Mouse (Mus musculus): ENCODE results near the gene Nudcd2. TPM values are rescaled to one million over a fixed set of nuclear protein-coding genes. Genes with fewer than 3 reads are reported as not detected.
"Not testable (repeated sequence)": the region's sequence is repeated elsewhere in the genome, so short reads cannot be mapped to it uniquely, and the experiment has no call there.

The Nudcd2 gene
- polyA plus RNA-seq (2012; rRNA removed), result 11.1 and 13.3 TPM in 2 replicates

DNA sequence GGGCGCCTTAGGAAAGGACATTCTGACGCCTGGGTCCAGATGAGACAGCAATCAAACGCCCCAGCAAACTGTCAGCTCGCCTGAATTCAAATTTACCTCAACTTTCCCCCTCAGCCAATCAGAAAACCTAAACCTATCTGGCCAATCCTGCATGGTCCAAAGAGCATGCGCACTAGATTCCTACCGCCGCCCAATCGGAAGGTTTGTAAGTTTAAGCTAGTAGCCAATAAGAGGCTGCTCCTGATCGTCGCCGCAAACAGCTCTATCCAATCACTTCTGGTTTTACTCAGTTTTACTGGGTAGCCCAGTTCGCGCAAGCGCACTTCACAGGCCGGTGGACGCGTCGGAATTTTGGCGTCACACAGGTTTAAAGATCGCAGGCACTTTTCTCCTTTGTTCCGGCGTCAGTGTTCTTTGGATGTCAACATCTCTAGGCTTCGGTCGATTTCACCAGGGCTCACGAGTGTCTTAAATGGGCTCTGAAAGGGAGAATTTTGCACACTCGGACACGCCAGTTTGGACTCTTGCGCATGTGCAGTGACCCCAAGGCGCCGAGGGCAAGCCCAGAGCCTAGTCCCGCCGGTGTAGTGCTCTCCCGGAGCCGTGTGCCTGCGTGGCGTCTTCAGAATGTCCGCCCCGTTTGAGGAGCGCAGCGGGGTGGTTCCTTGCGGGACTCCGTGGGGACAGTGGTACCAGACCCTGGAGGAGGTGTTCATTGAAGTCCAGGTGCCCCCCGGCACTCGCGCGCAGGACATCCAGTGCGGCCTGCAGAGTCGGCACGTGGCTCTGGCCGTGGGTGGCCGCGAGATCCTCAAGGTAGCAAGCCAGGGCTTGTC, at the start of gene Nudcd2, which contains the start of gene Hmmr:
Gene Nudcd2, plus strand, starts transcription at position 329 of the 836 bp plus-strand sequence.
Gene Hmmr, minus strand, starts transcription at position 84 of the 836 bp plus-strand sequence.
- DNase-seq (ENCODE audit: low read depth), result peak; percentile 92

DNA sequence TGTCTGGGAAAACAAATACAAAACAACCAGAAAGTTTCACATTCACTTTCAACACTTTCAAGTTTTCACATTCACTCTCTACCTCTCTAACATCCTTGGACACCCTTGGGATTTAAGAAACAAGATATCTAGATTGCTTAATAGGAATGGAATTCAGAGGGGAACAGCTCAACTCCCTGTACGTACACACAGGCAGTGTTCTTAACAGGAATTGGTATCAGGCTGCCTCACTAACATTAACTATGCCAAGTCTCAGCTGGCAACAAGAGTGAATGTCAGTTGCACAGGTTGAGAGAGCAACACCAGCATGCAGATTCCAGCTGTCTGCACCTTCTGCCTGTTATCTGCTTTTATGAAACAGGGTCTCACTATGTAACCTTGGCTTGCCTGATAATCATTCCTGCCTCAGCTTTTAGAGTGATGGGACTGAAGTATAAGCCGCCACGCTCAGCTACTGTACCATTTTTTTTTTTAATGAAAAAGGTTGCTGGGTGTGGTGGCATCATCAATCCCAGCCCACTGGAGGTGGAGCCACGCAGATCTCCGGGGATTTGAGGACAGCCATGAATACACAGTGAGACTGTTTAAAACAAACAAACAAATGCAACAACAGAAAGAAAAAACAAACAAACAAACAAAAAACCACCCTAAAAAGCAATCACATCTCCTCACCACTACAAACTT, 42.9 kb upstream of the Nudcd2 start:
- DNase-seq (ENCODE audit: low read depth), result no peak

DNA sequence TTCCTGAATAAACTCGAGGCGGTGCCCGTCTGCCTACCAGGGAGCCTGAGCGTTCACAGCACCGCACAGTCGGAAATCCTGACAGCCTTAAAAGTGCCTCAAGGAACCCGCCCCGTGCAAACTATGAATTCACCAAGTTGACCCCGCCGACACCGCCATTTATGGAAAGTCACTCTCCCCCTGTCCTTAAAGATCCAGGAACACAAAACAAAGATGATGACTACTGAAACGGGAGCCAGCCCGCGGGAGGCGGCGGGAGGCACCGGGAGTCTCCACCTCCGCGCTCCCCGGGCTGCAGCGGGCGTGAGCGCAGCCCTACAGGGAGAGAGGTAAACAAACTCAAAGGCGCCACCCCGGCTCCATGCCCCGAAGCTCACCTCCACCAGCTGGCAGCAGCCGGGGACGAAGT, 41.4 kb upstream of the Nudcd2 start:
- DNase-seq (ENCODE audit: low read depth), result no peak

DNA sequence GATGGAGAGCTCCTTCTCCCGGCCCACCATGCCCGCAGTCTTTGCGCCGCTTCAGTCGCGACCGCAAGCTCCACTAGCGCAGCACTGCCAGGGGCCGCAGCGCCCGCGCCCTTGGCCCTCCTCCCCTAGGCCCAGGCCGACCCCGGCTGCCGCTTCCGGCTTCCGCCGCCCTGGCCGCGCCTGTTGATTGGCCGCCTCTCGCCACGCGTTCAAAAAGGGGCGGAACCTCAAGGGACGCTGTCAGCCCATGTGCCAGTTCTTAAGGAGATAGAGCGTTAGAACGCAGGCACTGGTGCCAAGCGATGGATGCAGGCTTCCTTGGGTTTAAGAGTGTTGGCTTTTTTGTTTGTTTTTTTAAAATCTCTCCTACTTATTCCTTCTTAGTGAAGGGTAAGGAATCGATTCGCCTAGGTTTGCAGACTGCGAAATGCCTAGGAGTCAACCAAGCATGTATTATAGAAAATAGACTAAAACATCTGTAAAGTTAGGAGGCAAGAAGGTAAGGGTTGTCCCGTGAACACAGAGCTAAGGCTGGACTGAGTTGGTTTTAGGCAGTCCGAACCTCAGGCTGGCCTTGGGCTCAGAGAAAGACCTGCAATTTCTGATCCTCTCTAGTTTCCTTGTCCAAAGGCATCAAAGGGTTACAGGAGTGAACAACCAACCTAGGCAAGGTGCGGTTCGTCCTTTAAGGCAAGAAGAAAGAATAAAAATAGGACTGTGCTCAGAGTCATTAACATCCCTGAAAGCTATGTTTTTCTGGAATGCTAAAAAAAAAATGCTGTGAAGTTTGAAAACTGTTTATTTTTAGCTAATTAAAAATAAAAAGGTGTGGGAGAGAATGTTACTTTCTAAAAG, 40.7 kb upstream of the Nudcd2 start:
- no peak for DNase-seq (ENCODE audit: low read depth)

DNA sequence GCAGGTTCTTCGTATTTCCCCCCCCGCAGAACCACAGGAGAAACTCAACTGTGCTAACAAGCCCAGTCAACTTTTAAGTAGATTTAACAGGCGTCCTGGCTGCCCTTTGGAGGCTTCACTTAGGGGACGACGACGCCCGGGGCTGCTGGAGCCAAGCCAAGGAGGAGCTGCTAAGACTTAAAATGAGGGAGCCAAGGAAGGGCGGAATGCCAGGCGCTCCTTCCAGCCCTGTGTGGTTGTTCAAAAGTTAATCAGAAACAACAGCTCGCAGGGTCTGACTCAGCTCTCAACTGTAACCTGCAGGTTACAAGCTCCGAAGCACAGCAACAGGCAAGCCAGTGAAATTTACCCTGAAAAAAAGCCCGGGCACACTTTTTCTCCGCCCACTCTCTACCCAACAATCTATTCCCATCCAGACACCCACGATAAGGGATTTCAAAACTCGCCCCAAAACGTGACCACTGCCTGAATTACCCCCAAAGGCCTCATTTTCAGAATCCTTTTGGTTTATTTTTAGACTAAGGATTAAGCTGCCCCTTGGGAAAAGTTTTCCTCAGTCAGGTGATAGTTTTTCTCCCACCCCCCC, 40.0 kb upstream of the Nudcd2 start:
- peak; percentile 77 for DNase-seq (ENCODE audit: low read depth)

DNA sequence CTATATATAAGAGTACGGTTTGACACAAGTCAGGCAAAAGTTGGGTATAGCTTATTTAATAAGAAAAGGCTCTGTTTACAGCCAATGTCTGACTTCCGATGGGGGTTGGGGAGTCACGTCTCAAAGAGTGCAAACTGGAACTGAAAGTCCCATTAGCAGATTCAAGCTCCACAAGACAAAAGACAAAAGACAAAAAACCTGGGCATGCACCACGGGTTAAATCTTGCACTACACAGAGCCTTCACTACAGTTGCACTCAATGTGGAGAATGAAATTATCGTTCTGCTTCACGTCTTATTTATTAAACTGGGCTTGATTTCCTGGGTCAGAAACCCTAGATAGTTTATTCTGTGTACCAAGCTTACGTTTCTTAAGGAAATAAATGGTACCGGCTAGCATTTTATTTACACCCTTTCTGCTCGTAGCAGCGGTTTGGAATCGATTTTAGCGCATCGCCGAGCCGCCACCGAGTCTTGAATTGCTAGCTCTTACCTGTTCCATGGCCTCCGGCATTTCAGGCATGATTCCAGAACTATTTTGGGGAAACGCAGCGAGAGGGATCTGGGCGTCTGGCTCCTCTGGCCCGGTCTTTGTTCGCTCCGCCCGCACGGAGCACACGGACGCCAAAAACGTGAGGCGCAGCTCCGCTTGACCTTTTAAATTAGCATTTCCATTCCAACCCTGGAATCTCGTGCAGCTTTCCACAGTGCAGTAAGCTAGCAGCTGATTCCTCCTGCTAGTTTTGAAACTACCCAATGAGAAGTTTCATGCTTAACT, 39.0 kb upstream of the Nudcd2 start:
- no peak for DNase-seq (ENCODE audit: low read depth)

DNA sequence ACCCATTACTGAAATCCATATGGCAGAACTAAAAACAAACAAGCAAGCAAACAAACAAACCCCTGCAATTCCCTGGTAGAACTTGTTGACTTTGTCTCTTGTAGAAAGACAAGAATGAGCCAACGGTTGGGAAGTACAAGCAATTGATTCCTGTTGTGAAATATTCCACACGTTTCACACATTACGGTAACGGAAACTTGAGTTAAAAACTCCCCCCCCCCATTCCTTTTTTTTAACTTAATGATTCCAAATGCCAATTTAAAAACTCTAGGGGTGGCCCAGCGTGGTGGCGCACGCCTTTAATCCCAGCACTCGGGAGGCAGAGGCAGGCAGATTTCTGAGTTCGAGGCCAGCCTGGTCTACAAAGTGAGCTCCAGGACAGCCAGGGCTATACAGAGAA, 38.4 kb upstream of the Nudcd2 start, which contains the start of gene Mat2b:
Gene Mat2b, minus strand, starts transcription at position 101 of the 400 bp plus-strand sequence.
- no peak for DNase-seq (ENCODE audit: low read depth)

DNA sequence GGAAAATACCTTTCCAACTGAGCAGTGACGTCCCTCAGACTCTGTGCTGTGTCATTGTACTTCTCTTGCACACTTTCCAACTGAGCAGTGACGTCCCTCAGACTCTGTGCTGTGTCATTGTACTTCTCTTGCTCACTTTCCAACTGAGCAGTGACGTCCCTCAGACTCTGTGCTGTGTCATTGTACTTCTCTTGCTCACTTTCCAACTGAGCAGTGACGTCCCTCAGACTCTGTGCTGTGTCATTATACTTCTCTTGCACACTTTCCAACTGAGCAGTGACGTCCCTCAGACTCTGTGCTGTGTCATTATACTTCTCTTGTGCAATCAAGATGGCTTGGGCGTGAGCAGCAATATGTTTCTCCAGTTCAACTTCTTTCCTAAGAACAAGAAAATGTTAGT, 23.6 kb upstream of the Nudcd2 start:
- not testable (repeated sequence) for DNase-seq (ENCODE audit: low read depth)

DNA sequence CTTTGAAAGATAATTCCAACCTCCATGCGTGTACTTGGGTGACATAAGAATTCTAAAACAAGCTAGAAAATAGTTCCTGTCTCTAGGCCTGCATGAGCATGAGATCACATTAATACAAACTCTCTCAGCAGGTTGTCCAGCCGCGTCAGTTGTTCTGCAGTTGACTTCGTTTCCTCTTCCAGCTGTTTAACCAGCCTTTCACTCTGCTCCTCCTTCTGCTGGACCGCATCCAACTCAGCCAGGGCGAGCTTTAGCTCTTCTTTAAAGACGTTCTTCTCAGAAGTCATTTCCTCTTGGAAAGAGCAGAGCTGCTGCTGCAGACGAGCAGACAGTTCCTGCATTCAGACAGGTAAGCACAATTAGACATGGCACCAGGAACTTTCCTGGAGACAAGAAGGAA, 19.6 kb upstream of the Nudcd2 start:
- DNase-seq (ENCODE audit: low read depth), result no peak

DNA sequence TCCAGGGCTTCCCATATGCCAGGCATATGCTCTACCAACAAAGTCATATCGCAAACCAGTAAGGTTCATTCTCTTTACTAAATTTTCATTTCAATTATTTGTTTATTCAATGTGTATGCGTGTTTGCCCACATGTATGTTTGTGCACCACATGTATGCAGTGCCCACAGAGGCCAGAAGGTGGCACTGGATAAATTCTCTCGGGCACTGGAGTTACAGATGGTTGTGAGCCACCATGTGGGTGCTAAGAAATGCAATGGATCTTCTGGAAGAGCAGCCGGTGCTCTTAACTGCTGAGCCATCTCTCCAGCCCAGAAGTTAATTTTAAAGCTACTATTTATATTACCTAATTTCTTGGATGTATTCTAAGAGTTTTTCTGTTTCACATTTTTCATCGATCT, 17.9 kb upstream of the Nudcd2 start:
- no peak for DNase-seq (ENCODE audit: low read depth)

DNA sequence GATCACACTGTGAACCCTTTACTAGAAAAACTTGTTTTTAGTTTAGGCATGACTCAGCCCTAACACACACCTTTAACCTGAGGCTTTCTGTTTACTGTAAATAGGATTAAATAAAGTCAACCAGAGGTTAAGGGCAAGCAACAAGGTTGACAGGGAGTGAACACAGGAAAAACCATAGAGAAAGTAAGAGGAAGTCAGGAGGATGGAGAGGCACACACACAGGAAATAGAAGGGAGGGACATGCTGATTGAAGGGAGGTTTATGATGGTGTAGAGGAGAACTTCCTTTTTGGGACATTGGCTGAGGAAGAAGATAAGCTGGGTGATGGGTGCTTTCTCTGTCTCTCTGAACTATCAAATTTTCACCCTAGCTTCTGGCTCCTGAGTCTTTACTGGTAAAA, 15.1 kb upstream of the Nudcd2 start:
- no peak for DNase-seq (ENCODE audit: low read depth)

DNA sequence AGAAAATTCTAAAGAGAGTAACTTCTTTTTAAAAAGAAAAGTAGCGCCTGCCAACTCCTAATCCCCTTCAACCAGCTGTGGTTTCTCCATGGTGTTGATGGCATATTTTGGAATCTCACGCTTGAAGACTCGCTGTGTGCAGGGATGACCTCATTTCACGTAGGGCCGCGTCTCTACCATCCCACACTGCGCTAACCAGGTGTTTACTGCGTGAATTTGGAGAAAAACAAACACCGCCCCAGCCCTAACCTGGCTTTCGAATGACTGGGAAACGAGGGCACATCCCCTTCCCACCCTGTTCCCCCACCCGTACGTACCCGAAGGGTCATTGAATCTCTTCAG, 499 bp upstream of the Nudcd2 start:
- no peak for DNase-seq (ENCODE audit: low read depth)

DNA sequence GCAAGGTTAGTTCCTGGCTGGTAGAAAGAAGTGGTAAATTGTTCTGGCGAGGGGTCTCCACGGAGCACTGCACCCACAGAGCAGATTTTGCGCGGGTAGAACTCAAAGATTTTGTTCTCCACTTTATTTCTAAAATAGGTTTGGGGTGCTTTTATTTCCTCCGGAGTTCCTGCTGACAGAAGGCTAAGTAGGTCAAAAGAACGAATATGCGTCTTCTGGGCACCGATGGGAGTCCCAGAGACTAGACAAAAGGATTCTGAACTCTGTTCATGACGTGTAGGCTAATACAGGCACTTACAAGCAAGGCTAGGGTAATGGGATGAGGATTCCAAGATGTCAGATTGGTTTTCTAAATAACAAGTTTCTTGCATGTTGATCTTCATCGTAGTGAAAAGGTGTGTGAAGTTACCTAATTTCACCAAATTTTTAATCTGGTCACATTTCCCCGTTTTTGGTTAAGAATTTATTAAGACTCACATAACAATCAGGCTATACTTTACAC, 835 bp downstream of the Nudcd2 start:
- no peak for DNase-seq (ENCODE audit: low read depth)

DNA sequence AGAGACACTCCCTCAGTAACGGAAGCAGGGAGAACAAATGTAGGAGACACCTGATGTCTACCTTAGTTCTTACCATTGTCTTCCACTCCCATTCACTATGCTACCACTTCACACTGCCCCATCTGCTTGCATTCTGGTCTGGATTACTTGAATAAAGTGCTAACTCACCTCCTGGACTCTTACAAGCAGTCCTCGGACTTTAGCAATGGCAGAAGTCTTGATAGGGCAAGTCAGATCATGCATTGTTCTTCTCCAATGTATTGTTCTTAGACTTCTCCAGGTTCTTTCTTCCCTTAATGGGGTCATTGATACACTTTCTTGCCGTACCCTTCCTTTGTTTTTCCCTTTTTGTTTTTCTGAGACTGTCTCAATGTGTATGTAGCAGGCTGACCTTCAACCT, 3.9 kb downstream of the Nudcd2 start:
- DNase-seq (ENCODE audit: low read depth), result no peak

DNA sequence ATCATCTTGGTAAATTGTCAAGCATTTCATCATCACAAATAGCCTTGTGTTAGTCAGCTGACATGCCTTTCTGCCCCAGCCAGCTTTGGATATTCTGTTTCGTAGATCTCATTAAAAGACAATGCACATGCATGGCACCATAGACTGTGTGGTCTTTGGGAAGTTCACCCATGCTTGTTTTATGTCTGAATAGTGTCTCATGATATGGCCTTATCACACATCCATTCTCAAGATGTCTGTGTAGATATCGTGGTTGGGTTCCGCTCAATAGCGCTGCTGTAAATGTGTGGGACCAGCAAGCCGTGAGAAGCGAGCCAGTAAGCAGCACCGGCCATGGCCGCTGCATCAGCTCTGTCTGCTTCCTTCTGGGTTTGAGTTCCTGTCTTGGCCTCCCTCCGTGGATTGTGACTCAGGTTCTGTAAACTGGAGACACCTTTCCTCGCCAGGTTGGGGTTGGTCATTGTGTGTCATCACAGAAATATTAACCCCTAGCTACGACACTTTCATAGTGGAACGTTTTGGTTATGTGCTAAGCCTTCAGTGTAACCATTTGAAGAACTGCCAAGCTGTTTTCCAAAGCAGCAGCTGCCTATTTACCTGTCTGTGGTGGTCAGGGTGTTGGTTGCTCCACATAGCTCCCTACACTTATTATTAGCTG, 8.3 kb downstream of the Nudcd2 start:
- DNase-seq (ENCODE audit: low read depth), result no peak

DNA sequence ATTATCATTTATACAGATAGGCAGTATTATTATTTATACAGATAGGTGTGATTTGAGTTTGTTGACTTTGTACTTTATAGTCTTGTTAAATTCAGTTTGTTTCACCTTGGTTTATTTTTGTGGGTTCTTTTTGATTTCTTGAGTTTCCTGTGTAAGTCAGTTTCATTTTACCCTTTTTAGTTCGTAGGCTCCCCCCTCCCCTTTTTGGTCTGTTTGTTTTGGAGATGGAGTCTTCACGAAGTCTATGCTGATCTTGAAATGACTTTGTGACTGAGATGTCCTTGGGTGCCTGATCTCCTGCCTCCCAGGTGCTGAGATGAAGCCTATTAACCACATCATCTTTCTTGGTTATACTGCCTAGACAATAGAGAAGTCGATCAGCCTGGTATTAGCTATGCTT, 10.9 kb downstream of the Nudcd2 start:
- DNase-seq (ENCODE audit: low read depth), result no peak

DNA sequence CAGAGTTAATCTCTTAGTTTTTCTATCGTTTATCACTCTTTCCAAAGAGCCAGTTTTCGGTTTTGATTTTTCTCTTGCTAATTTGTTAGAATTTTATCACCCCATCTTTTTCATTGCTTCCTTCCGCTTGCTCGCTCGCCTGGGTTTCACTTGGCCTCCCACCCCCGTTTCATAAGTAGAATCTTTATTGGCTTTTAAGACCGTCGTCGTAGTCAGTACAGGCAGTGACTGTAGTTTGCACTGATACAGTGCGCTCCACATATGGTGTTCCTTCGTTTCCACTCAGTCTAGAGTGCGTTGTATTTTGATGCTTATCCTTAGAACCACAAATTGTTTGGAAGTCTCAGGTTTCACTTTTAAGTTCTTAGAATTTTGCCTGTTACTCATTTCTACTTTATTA, 12.9 kb downstream of the Nudcd2 start:
- DNase-seq (ENCODE audit: low read depth), result no peak

DNA sequence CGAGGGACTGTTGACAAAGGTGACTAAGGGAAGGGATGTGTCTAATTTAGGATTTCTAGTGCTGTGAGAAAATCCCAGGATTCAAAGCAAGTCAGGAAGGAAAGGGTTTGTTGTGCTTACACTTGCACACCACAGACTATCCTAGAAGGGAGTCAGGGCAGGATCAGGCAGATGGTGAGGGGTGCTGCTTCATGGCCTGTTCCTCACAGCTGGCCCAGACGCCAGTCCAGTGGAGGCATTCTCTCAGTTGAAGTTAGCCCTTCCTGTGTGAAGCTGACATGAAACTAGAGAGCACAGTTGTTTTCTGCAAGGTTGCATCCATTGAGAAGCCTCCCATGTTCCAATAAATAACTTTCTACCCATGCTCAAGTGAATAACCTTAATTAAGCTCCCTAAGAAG, 14.2 kb downstream of the Nudcd2 start:
- no peak for DNase-seq (ENCODE audit: low read depth)

DNA sequence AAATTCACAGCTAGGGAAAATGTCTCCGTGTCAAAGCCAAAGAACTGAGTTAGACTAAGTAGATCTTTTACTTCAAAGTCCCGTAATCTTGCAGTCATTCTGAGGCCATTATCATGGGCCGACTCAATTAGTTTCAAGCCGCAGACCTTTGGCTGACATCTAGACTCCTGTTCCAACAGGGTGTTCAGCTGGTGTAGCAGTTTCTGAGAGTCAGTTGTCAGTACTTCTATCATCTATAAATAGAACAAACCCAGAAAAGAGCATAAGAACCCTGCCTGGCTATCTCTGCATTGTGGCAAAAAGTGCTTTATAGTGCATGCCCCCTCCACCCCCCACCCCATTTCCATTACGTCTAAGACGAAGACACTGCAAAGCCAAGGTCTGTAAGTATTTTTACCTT, 20.4 kb downstream of the Nudcd2 start:
- DNase-seq (ENCODE audit: low read depth), result no peak

DNA sequence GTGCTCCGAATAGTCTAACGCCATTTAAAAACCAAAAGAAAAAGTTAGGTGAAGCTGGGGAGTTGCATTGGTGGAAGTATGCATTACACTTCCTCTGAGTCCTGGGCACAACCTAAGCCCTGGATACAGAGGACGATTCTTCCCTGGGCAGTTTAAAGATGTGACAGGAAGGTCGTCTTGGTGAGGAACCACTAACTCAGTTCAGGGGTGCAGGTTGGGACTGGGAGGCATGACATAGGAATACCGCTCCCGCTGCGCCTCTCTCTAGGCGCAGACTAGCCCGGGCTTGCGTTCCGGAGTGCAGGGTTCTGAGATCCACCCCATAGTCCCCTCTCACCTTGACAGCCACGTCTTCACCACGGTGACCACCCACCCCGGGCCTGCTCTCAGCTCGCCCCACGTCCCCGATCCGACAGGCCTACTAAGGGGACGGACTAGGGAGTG, 21.2 kb downstream of the Nudcd2 start:
- no peak for DNase-seq (ENCODE audit: low read depth)

All from gonadal fat pad, adult 2 months (tissue).